Mouse (Mus musculus) gonadal fat pad, adult 2 months (tissue): ENCODE measurements around the gene Gm47969. TPM values are rescaled to one million over a fixed set of nuclear protein-coding genes. Genes with fewer than 3 reads are reported as not detected.
"Not testable (repeated sequence)": the region's sequence is repeated elsewhere in the genome, so short reads cannot be mapped to it uniquely, and the experiment has no call there.

Experiments
- DNase-seq: peaks from one replicate; pipeline ENCODE4 v3.0.0-alpha.2; 2012; ENCODE audit warnings: low read depth
- polyA plus RNA-seq: library from polyadenylated mRNA; depleted of rRNA; stranded (reverse); fragments of >200 nt; gene quantifications from 2 replicates; pipeline ENCODE4 v1.2.3, GENCODE M21; 2012; rRNA removed

The Gm47969 gene
- polyA plus RNA-seq: not detected in 2 replicates

DNA sequence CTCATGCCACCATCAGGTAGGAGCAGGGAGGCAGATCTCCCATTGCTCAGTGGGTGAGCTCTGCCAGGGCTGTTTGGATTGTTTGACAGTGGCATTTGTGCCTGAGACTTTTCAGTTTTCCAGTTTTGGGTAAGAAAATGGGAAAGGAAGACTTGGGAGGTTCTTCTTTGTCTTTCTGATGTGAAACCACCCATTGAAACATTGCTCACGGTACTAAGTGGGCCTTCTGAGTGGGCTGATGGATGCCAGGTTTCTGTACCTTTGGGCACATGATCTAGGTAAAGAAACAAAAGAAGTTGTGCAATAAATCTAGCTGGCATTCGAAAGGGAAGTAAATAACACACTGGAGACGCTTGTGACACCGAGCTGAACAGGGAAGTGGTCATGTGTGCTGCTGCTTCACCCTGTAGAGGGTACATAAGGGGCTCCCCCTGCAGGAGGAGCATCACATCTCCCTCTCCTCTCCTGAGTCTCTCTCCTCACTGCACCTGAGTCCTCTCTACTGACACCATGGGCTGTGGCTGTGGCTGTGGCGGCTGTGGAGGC lies at the start of gene Gm47969:
Gm47969 (plus strand) TSS at position 51 of the 546 bp plus-strand sequence.
- DNase-seq: no peak

GRCm38 (mm10) chr1:83000306-83000705 lies 44.4 kb upstream of the Gm47969 start, which contains the start of gene Gm47959:
Gm47959 (plus strand) TSS chr1:83000548.
- not testable (repeated sequence) for DNase-seq

GRCm38 (mm10) chr1:83006218-83007179 lies 38.2 kb upstream of the Gm47969 start:
- DNase-seq: no peak

- DNase-seq: no peak
Measured at GRCm38 (mm10) chr1:83007471-83007870, 37.3 kb upstream of the Gm47969 start.

DNA sequence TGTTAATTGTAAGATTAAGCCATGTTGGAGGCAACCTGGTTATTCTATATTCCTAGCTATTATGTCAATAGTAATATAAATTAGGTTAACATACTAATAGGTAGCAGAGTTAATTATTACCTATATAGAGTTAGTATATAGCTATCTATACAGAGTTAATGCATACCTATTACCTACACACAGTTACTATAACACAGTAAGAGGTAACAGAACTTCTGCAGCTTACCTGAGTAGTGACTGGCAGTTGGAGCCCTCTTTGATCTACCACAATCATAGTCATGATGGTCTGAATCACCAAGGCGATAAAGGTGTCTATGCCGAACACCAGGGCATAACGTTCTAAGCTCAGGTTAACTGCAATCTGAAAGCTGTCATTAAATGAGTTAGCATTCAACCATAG lies 30.3 kb upstream of the Gm47969 start:
- DNase-seq: no peak

DNA sequence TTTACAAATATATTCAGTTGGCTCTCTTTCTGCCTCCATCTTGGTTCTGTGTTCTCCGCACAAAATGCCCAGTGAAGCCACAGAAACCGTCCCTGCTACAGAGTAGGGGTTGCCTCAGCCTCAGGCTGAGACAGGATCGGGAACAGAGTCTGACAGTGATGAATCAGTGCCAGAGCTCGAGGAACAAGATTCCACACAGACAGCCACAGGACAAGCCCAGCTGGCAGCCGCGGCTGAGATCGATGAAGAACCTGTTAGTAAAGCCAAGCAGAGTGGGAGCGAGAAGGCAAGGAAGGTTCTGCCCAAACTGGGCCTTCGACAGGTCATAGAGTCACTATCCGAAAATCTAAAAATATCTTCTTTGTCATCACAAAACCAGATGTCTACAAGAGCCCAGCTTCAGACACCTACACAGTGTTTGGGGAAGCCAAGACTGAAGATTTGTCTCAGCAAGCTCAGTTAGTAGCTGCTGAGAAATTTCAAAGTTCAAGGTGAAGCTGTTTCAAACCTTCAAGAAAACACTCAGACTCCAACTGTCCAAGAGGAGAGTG lies 29.3 kb upstream of the Gm47969 start:
- no peak for DNase-seq

DNA sequence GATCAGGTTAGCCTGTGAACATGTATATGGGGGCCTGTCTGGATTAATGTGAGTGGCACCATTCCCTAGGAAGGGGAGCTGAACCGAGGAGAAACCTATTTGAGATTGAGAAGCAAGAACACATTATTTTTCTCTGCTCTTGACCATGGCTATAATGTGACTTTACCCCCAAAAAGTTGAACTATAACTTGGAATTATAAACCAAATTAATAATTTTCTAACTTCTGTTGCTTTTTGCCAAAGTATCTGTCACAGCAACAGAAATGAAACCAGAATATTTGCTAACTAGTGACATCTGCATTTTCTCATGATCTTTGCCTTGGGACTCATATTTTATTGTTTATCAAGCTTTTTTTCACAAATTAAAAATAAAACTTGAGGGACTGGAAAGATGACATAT lies 28.2 kb upstream of the Gm47969 start:
- DNase-seq: no peak

- no peak for DNase-seq
Measured at GRCm38 (mm10) chr1:83031950-83032349, 12.8 kb upstream of the Gm47969 start.

GRCm38 (mm10) chr1:83032508-83032907 lies 12.2 kb upstream of the Gm47969 start:
- no peak for DNase-seq

- DNase-seq: no peak
Measured at GRCm38 (mm10) chr1:83034509-83034908, 10.2 kb upstream of the Gm47969 start.

- DNase-seq: no peak
Measured at GRCm38 (mm10) chr1:83036892-83037667, 7.7 kb upstream of the Gm47969 start.

DNA sequence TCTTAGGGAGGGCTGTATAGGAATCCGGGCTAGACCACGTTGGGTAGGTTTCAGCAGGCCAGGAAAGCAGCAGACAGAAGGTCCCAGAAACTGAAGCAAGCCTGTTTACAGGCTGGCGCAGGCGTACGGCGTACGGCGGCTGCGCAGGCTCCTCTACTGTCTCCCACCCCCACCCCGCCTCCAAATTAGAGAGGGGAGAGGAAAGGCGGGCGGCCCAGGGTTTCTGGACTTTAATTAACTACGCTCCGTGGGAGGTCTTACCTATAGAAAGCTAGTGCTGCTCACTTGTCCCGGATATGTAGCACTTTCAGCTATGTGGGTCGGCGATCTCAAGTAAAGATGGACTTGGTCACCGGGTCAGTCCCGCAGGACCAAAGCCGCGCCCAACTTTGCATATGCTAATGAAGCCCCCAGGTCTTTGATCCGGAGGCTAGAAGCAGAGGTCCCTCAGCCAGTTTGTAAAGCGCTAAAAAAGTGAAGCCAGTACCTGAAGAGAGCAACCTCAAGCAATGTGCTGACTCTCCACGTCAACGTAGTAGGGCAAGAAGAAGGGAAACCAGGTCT lies 6.5 kb upstream of the Gm47969 start, which contains the start of gene Slc19a3:
Slc19a3 (minus strand) TSS at position 340 of the 564 bp plus-strand sequence.
- DNase-seq: no peak

GRCm38 (mm10) chr1:83039080-83039479 lies 5.7 kb upstream of the Gm47969 start:
- DNase-seq: no peak

DNA sequence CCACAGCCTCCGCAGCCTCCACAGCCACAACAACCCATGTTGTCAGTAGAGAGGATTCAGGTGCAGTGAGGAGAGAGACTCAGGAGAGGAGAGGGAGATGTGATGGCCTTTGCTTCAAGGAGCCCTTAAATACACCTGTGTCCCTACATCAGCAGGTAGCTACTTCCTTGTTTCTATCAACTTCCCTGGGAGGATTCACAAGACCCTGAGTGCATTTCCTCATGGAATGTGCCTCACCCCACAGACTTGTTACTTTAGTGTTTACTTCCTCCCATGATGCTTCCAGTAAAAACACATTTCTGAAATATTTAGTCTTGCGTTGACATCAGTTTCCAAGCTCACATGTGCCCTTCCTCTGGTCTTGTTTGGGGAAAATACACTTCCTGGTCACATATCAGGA lies 2.4 kb upstream of the Gm47969 start, which contains the start of gene Krtap28-10:
Krtap28-10 (minus strand) TSS at position 101 of the 400 bp plus-strand sequence.
- DNase-seq: no peak

- DNase-seq: no peak
Measured at GRCm38 (mm10) chr1:83058481-83058880, 13.7 kb downstream of the Gm47969 start.

DNA sequence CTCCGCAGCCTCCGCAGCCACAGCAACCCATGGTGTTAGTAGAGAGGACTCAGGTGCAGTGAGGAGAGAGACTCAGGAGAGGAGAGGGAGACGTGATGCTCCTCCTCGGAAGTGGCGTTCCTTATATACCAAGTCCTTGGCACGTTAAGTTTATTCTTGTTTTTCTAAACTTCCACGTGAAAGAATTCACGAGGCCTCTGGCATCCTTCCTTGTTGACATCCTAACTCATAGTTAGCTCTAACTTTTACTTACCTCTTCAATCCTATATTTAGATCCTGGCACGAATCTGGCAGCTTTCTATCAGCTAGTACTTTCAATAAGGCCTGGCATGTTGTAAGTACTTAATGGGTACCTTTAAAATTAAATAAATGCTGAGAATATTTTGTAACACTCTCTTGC lies 14.5 kb downstream of the Gm47969 start, which contains the start of gene A030005K14Rik:
A030005K14Rik (minus strand) TSS at position 101 of the 400 bp plus-strand sequence.
- DNase-seq: no peak

DNA sequence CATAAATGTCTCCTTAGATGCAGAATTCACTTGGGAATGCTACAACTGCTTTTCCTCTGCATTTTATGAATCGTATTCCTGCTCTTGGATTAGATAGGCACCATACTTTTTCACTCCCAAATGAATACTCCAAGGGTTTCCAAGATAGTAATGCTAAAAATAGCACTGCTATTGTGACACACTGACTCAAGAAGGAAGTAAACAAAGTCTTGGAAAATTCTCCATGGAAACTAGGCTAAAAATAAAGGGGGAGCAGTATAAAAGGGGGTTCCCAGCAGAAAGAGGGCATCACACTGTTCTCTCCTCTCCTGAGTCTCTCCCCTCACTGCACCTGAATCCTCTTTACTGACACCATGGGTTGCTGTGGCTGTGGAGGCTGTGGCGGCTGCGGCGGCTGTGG lies 15.9 kb downstream of the Gm47969 start, which contains the start of gene Krtap28-13:
Krtap28-13 (plus strand) TSS at position 288 of the 400 bp plus-strand sequence.
- no peak for DNase-seq

DNA sequence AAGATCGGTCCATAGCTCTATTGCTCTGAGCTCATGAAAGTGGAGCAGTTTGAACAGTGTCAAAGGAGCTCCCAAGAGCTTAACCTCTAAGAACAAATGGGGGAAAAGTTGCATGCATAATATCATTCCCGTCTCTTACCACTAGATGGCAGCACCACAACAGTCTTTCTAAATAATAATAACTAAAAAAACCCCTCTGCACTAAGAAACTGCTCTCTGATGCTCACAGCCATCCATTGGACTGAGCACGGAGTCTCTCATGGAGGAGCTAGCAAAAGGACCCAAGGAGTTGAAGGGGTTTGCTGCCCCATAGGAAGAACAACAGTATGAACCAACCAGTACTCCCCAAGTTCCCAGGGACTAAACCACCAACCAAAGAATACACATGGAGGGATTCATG lies 20.1 kb downstream of the Gm47969 start:
- no peak for DNase-seq

DNA sequence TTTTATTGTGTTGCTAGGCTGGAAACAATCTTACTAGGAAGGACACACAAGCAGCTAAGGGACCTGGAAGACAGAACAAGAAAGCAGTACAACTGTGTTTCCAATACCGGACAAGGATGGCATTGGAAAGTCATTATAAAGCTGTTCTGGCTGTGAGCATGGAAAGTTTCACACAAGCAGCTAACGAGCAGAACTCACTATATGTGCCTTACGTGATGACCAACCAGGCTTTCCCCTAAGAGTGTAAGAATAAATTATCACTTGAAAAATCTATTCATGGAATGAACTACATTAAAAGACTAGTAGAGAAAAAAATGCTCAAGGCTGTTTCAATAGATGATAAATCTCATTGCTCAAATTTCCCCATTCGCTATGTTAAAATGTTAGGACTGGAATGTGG lies 21.8 kb downstream of the Gm47969 start:
- DNase-seq: no peak

GRCm38 (mm10) chr1:83067205-83067604 lies 22.5 kb downstream of the Gm47969 start:
- no peak for DNase-seq

DNA sequence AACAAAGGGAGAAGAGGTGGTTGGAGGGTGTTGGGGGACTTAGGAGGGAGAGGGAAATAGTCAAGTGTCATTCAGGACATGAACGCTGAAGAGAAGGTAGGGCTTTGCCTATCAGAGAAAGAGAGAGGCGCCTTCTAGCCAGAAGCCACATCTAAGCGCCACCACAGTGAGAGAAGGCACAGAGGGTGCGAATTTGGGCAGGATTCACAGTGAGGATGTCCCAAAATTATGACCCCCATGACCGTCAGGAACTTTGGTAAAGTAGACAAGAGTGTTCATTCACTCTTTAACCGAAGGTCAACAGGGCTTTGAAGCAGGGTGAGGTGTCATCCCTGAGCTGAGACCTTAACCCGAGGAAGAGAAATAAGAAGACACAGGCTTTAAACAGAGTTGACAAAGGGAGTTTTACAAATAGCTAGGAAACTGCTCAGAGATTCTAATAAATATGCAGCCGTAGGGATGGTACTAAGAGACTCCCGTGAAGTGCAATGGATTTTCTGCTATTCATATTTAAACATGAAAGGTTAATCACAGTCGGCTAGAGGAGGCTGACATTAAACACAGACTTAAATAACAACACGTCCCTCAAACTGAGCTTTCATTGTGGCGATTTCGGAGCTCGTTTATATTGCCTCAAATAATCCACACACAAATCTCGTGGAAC lies 30.9 kb downstream of the Gm47969 start:
- DNase-seq: no peak
